Mouse (Mus musculus) ZHBTc4 (cell line): ENCODE data around the gene Rgp1.
"Not testable (repeated sequence)": the region's sequence is repeated elsewhere in the genome, so short reads cannot be mapped to it uniquely, and the experiment has no call there.

Experiments
- DNase-seq: peaks from one replicate; pipeline ENCODE4 v3.0.0-alpha.2; 2011; ENCODE audit warnings: low read depth, low spot score

Rgp1 gene

DNA sequence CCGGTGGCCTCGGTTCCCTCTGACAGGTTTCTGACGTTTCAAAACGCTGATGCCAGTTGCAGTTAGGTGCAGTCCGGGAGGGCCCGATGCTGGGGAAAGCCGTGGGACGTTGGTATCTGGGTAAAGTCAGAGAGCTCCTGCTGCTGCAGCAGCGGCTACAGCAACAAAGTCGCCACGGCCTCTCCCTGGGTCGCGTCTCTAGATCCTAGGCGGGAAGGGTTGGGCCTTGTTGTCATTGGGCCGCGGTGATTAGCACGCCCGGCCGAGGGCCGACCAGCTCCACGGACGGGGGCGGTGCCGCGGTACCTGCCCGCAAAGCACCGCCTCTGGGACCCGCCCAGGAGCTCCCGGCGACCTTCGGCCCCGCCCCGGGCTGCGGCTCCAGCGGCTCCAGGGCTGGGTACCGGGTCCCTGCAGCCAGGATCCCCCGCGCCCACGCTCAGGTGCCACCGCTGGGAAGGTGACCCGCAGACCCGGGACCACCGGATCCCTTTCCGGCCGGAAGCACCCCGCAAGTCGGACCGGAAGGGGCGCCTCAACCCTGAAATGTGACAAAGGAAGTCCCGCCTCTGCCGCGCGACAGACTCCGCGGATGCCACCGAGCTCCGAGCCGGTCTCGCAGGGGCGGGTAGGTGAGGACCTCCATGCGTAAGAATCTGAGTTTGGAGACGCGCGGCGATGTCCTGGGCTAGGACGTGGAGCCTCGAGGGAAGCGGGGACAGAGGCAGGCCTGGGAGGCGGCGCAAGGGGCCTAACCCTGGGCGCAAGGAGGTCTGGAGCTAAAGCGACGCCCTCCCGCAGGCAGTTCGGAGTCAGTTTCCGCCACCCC lies at the start of gene Rgp1, which contains the start of gene Gba2:
Gene Rgp1, plus strand, starts transcription at position 340 of the 829 bp plus-strand sequence.
Gene Gba2, minus strand, starts transcription at position 498 of the 829 bp plus-strand sequence.
- DNase-seq, result peak; percentile 96

DNA sequence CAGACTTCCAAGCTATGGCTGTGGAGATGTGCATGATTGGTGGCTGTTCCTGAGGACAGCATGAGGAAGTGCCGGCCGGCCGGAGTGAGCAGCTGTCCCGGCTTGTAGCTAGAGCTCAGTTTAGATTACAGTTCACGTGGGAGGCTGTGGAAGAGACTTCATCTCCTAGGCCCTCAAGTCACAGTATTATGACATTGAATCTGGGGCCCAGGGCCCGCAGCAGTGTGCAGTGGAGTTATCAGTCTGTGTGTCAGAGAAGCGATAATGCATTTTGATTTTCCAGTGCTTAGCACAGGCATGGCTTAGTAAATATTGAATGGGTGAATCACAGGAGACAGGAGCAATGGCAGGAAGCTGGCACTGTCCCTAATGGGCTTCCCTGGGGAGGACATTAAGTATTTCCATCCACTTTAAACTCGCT lies 48.4 kb upstream of the Rgp1 start:
- no peak for DNase-seq

DNA sequence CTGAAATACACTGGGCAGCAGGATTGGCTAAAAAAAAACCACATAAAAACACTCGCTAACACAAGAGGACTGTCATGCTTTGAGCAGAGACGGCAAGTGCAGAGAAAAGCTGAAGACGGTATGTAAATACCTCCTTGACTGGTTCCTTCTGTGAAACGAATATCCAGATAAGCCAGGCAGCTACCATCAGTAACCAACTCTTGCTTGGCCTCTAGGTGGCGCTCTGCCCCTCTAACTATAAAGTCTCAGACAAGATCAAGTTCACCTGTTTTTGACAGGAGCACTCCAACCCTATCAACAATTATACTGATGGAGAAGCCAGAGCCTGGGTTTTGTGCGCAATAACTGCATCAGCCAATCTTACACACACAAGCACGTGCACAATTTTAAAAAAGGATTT lies 47.9 kb upstream of the Rgp1 start:
- peak; percentile 89 for DNase-seq

DNA sequence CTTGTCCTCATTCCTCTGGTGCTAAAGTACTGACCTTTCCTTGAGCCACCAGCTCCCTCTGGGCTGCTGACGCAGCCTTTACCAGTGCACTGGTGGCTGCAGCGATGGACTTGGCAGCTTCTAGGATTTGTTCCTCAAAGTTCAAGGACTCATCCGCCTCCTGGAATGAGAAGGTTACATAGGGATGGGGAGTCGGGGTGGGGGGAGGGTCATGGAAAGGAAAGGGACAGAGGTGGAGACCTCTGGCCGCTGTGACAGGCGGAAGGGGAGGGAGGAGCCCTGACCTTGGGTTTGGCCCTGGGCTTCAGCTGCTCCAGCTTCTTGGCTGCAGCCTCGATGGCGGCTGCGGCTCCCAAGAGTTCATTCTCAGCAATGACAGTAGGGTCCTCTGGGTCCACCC lies 45.2 kb upstream of the Rgp1 start:
- no peak for DNase-seq

DNA sequence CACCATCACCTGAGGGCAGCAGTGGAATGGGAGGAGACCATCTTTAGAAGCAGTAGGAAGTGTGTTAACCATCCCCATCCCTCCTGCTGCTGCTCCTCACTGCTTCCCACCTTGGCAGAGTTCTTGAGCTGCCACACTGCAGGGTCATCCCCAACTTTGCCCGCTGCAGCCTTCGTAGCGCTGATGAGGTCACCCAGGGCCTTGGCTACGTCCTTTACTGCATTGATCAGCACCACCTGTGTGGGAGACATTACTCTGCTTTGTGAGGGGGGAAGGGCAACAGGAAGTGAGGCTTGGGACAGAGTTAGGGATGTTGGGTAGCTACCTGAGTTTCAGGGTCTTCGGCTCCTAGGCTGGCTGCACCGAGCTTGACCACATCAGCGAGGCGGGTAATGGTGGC lies 42.9 kb upstream of the Rgp1 start:
- DNase-seq, result no peak

DNA sequence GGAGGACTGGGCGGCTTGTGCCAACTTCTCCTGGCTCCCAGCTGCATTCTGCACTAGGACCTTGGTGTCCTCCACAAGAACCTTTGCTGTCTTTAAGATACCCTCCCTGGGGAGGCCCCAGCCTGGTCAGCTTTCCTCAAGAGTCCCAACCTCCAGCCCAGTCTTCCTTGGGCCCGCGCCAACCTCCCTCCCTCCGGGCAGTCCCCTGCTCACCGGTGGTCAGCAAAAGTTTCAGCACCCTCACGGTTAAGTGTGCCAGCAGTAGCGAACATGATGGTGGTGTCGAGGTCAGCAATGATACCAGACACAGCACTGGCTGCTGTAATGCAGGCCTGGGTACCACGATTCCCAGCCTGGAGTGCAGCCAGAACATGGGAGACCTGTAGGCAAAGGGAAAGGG lies 42.5 kb upstream of the Rgp1 start:
- DNase-seq, result no peak

DNA sequence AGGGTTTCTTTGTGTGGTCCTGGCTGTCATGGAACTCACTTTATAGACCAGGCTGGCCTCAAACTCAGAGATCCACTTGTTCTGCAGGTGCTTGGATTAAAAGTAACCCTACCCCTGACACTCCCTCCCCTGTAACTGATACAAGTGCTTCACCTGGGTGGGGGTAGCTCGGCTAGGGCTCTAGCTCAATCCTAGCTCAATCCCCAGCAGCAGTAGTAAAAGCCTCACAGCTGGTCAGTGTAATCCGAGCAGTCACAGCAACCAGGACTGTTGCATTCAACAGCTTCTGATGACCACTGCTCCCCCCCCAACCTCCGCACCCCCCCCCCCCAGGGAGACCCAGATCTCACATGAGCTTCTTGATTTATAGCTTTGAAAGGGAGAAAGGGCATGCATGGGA lies 36.5 kb upstream of the Rgp1 start:
- no peak for DNase-seq

DNA sequence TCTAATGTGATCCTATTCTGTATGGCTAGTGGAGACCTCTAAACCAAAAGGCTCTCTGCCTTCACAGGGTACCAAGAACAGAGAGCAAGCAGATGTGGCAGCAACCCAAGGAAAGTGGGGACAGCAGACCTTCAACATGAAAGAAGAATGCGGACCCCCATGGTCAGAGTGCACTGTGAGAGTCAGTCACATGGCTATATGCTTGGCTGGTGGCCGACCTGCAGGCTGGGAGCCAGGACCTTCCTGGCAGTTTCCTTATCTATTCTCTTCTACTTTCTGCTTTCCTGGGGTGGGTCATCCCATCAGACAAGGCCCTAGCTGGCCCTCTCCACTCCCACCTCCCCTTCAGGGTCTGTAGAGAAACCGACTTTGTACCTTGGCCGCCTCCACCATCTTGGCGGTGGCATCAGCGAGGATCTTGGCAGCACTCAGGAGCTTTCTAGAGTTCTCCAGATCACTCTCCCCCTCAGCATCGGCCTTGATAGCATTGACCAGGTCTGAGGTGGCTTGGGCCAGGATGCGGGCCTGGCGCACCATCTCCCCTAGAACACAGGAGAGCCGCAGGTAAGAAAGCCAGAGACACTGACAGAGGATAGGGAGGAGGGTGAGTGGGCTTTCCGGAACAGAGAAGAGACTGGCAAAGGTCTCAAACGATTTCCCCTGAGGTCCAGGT lies 32.0 kb upstream of the Rgp1 start:
- DNase-seq, result no peak

DNA sequence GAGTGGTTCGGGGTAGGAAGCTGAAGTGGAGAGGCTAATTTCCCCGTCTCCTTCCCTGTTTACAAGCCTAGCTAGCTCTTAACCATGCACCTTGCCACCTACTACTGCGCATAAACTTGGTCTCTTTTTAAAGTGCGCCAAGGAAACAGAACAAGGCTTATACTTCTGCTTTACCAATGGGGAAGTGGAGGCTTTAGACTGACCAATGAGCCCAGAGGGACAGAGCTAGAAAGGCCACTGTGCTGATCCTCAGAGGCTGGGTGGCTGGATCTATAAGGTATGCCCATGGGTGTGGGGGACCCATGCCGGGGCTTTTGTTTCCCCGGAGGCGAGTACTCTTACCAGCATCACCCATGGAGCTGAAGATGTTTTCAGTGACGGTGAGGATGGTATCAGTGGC lies 31.4 kb upstream of the Rgp1 start:
- DNase-seq, result no peak

DNA sequence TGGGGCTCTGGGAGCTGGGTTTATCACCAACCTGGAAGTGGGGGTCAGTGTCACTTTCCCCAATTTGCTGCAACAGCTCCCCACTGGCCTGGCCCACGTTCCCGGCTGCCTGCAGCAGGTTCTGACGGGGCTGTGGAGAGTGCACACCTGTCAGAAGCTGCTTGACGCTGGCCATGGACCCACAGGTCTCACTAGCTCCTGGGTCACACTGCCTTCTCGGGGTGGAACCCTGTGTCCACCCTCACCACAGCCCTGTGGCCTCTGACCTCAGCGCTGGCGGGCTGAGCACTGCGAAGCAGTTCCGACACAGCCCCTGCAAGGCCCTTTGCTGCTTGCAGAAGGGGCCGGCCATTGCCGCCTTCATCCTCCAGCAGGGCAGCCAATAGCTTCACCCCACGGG lies 29.5 kb upstream of the Rgp1 start:
- DNase-seq, result no peak

DNA sequence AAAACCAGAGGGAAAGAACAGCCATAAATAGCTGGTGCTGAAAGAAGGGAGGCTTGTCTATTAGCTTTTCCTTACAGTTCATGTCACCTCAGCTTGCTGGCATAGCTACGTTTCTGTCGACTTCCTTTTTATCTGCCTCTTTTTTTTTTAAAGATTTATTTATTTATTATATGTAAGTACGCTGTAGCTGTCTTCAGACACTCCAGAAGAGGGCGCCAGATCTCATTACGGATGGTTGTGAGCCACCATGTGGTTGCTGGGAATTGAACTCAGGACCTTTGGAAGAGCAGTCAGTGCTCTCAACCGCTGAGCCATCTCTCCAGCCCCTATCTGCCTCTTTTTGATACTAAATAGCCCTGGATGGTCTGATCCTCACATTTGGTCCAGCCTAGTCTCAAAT lies 26.7 kb upstream of the Rgp1 start:
- DNase-seq, result not testable (repeated sequence)

DNA sequence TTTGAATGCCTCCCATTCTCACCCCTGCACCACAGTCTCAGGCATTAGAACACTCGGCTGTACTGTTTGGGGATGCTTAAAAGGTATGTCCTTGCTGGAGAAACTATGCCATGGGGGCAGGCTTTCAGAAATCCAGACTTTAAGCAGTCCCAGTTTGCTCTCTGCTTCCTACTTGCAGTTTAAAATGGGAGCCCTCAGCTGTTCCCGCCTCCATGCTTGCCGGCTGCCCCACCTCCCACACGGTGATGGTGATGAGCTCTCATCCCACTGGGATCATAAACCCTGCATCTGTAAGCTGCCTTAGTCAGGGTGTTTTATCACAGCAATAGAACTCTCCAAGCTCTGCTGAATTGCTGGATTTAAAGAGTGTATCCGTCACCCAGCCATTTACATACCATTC lies 26.1 kb upstream of the Rgp1 start:
- DNase-seq, result no peak

DNA sequence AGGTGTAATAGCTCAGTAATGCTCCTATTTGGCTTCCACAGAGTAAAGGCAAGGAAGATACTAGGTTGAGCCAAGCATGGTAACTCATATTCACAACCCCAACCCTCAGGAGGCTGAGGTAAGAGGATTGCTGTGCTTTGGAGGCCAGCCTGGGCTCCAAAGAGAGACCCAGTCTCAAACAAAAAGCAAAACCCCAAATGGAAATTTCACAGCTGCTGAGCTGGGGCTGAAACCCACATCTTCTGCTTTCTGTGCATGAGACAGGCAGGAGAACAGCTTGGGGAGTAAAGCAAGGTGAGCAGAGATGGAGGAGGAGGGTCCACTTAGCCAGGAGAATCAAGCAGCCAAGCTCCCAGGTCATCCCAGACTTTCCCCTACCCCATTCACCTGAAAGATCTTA lies 24.6 kb upstream of the Rgp1 start:
- DNase-seq, result no peak

DNA sequence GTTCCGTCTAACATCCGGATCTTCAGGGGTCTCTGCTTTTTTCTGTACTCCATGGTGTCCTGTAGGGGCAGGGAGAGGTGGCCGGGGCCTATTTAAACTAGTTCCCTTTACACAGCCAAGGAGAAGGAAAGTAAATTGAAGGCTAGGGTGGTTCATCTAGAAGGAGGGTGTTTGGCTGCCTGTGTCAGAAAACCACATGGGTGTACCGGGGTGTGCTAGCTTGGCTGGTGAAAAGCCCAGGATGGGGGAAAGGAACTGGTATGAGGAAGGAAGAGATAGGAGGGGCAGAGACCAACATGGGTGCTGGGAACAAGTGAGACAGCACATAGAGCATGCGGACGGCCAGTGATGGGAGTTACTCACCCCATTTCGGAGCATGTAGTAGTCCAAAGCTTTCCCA lies 22.6 kb upstream of the Rgp1 start:
- no peak for DNase-seq

DNA sequence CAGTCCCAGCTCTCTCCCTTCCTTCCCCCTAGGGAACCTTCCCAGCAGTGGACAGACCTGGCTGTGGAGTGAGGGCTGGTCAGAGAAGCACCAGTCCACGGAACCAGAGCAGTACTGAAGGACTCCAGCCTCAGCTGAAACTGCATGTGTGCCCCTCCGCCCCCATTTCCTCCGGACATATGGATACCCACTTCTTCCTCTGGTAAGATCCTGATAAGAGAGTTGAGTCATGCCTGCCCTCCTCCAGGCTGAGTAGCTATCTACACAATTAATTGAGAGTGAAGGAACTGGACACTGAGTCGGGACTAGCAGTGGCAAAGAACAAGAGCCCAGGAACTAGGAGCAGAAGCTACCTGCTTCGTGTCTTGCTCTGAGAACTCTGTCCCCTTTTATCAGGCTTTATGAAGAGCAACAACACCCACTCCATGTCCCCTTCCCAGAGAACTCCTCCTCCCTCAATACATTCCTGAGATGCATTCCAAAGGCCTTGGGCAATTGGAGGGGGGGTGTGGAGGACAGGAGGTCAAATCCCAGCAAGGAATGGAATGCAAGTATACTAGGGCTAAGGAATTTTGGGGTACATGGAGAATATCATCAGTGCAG lies 20.4 kb upstream of the Rgp1 start:
- DNase-seq, result peak; percentile 88

DNA sequence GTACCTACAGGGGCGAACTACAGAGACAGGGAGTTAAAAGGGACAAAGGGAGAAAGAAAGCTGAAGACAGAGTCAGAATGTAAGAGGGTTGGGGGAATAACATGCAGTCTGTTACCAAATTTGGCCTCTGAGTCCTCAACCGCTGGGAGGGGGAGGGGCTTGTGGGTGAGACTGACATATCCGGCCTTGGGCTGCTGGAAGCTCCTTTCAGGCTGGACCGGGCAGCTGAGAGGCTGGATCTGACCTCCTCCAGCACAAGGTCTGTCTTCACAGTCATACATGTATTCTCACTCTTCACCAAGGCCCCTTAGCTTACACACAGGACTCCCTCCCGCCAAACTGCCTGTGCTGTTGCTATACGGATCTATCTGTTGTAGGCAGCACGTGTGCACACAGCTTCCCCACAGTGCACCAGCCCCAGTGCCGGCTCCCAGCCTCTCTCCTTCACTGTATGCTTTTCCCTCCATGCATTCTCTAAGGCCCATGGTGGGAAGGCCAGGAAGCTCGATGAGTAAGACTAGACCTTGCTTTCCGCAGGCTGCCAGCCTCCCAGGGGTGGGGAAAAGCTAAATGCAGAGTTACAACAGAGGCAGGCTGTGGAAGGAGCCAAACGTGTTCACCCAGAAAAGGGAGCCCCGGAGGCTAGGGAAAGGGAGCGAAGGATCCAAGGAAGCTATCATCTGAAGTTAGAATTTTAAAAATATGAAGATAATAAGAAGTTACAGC lies 19.7 kb upstream of the Rgp1 start:
- peak; percentile 77 for DNase-seq

DNA sequence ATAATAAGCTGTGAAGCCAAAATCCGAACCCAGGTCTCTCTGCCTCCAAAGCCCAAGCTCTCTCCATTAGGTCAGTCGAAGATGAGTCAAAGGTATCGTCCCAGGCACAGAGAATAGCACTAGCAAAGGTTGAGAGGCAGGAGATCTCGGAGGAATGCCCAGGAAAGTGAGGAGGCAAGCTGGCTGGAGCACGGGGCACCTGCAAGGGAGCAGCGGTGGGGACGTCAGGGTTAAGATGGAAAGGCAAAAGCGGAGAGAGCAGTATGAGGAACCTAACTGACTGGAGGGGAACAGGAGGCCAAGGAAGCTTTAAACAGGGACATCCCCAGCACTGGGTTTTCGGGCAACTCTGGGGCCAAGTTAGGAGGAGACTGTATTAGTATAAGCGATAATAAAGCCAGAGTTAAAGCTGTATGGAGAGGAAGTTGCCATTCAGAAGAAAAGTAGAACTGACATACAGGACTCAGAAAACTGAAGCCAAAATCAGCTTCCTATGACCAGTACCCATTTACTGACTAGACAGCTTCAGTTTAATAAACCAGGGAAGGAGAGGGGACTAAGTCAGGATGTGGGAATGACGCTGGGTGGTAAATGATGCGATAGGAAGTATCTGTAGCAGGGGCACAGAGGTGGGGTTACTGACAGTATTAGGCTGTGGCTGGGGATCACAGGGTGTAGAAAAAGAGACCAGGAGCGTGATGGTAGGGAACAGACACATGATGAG lies 18.8 kb upstream of the Rgp1 start:
- no peak for DNase-seq

DNA sequence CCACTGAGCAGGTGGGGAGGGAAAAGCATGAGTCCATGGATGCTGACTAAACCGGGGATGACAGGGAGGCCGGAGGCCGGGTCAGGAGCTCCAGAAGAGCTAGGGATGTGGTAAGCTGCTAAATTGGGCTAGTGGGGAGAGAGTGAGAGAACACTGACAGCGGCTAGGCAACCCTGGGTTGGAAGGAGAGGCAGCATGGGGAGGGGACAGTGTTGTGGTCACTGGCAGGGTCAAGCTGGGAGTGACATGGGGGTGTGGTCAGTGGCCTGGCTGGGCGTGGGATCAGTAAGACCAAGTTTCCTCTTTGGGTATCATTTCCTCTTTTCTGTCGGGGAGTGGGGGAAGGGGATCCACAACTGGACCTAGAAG lies 18.3 kb upstream of the Rgp1 start:
- DNase-seq, result no peak

DNA sequence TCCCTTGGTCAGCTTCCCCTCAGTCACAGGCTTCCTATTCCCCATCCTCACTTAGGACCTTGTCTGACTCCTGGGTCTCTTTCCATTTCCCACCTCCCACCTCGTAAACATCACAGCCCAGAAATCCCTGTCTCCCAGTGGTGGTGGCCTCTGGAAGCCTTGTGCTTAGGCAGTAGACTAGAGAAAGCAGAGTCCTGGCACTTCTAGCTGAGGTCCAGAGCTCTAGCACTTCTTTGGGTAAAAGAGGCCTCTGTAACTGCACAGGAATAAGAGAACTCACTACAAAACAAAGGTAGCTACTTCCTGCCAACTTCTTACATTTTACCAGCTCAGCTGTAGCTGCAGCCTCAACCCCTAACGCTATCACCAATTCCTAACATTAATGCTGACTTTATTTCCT lies 17.5 kb upstream of the Rgp1 start:
- DNase-seq, result no peak

DNA sequence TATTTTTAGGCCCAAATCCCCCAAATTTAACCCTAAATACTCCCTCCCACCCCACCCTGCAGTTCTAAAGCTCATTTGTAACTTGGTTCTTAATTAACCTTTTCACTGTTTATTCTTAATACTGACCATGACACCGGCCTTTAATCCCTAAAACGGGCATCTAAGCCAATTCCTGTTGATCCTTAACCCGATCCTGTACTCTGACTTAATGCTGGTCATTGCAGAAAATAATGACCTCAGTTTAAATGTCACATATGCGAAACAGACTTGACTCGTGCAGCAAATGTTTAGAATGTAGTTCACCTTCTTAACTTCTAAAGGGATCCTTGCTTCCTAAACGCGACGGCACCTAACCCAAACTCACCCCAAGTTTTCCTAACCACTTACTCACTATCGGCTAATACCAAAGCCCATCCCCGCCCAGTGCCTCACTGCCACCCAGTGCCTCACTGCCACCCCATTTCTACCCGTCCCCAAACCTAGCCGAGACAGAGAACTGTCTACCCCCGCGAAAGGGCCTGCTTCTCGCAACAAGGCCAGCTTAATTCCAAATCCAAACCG lies 17.0 kb upstream of the Rgp1 start:
- no peak for DNase-seq
